Mouse (Mus musculus) monocyte, adult 2 months (primary cell): ENCODE data around the gene Gm28047.

ENCODE experiments used
- DNase-seq, 2 experiments: peaks; one replicate each; pipeline ENCODE4 v3.0.0; 2022; ENCODE audit warnings: low spot score in 2 of 2, low read depth in 1 of 2

Gm28047 gene

GRCm38 (mm10) chr15:102552599-102552998 lies 72.3 kb downstream of the Gm28047 start:
- DNase-seq: no peak

- no peak for DNase-seq
Observed at GRCm38 (mm10) chr15:102547478-102547877, 77.4 kb downstream of the Gm28047 start.

- DNase-seq: no peak
Observed at GRCm38 (mm10) chr15:102546677-102547427, 78.0 kb downstream of the Gm28047 start.

- no peak for DNase-seq
Observed at GRCm38 (mm10) chr15:102546246-102546645, 78.6 kb downstream of the Gm28047 start.

- no peak for DNase-seq
Observed at GRCm38 (mm10) chr15:102544801-102545200, 80.1 kb downstream of the Gm28047 start.

GRCm38 (mm10) chr15:102533926-102534325 lies 90.9 kb downstream of the Gm28047 start:
- no peak for DNase-seq

GRCm38 (mm10) chr15:102532106-102532900 lies 92.6 kb downstream of the Gm28047 start:
- no peak for DNase-seq

GRCm38 (mm10) chr15:102531586-102531985 lies 93.3 kb downstream of the Gm28047 start:
- DNase-seq: no peak

- no peak for DNase-seq
Observed at GRCm38 (mm10) chr15:102530566-102530965, 94.3 kb downstream of the Gm28047 start.

GRCm38 (mm10) chr15:102528396-102528795 lies 96.5 kb downstream of the Gm28047 start:
- no peak for DNase-seq

- no peak for DNase-seq
Observed at GRCm38 (mm10) chr15:102527936-102528335, 96.9 kb downstream of the Gm28047 start.

GRCm38 (mm10) chr15:102526111-102527002 lies 98.5 kb downstream of the Gm28047 start:
- DNase-seq: no peak

- DNase-seq: peak in 1 of 2 experiments; percentile 60
Observed at GRCm38 (mm10) chr15:102524892-102525485, 99.9 kb downstream of the Gm28047 start, which contains the start of gene Npff. Gene Npff (minus strand): TSS chr15:102524942.

- no peak for DNase-seq
Observed at GRCm38 (mm10) chr15:102521480-102521879, 103.4 kb downstream of the Gm28047 start.

- DNase-seq: no peak
Observed at GRCm38 (mm10) chr15:102520416-102520815, 104.5 kb downstream of the Gm28047 start.

- no peak for DNase-seq
Observed at GRCm38 (mm10) chr15:102519211-102520141, 105.4 kb downstream of the Gm28047 start.

GRCm38 (mm10) chr15:102518859-102519201 lies 106.0 kb downstream of the Gm28047 start:
- no peak for DNase-seq

GRCm38 (mm10) chr15:102517976-102518858 lies 106.7 kb downstream of the Gm28047 start, which contains the start of gene Tarbp2:
Gene Tarbp2 (plus strand): TSS chr15:102518192.
- peak; percentile 97 to 98 for DNase-seq

GRCm38 (mm10) chr15:102517631-102517975 lies 107.3 kb downstream of the Gm28047 start:
- no peak for DNase-seq
